ENCODE assay signal across 19 mouse cellular contexts in genomic region chr1:52423846-52424245, GRCm38 (mm10).
"Had no signal": no experiment of that assay in that cellular context is flagged by ENCODE, and none has a peak within 500 bp of the region (broad histone marks: within the 10 kb centered on the region; RNA-seq: fewer than 3 reads in every experiment).

No protein-coding gene starts in this region.

- DNase-seq: kidney, postnatal 10 days; kidney, postnatal 36 days; layer of hippocampus, postnatal 36 days; liver, embryonic 13.5 days; lung, embryonic 14.5 days; lung, postnatal 10 days; lung, postnatal 36 days; retina, postnatal 1 day; right cerebral cortex, postnatal 25 days; thymus, adult 18-20 months; thymus, postnatal 36 days had no signal

- H3K27me3 ChIP-seq: kidney, embryonic 15.5 days; liver, embryonic 13.5 days; midbrain, embryonic 13.5 days; neural tube, embryonic 13.5 days had no signal

- H3K9ac ChIP-seq: kidney, embryonic 15.5 days; liver, embryonic 13.5 days; lung, embryonic 14.5 days; midbrain, embryonic 13.5 days; neural tube, embryonic 13.5 days had no signal

- H3K4me2 ChIP-seq: kidney, embryonic 15.5 days; liver, embryonic 13.5 days; lung, embryonic 14.5 days; midbrain, embryonic 13.5 days; neural tube, embryonic 13.5 days had no signal

- H3K27ac ChIP-seq: kidney, embryonic 15.5 days; left cerebral cortex, adult 2 months; liver, embryonic 13.5 days; midbrain, embryonic 10.5 days; midbrain, embryonic 13.5 days; neural tube, embryonic 13.5 days had no signal

- H3K4me1 ChIP-seq: kidney, embryonic 15.5 days; liver, embryonic 13.5 days; midbrain, embryonic 10.5 days; midbrain, embryonic 13.5 days; neural tube, embryonic 13.5 days had no signal

- ATAC-seq: midbrain, embryonic 13.5 days; midbrain, embryonic 16.5 days had no signal

- H3K4me3 ChIP-seq: kidney, embryonic 15.5 days; left cerebral cortex, adult 2 months; liver, embryonic 13.5 days; megakaryocyte, embryonic 14.5 days; midbrain, embryonic 10.5 days; midbrain, embryonic 13.5 days; myocyte; neural tube, embryonic 13.5 days had no signal

- H3K36me3 ChIP-seq: kidney, embryonic 15.5 days; liver, embryonic 13.5 days; midbrain, embryonic 10.5 days; midbrain, embryonic 13.5 days; neural tube, embryonic 13.5 days had no signal

- H3K9me3 ChIP-seq: kidney, embryonic 15.5 days; liver, embryonic 13.5 days; megakaryocyte, embryonic 14.5 days; midbrain, embryonic 10.5 days; midbrain, embryonic 13.5 days; neural tube, embryonic 13.5 days had no signal
